Mouse (Mus musculus) liver, embryonic 11.5 days (tissue): ENCODE measurements at regions not wholly inside any gene's neighbourhood (a gene's known extent, or its start where the extent isn't known, plus 50 kb on each side); places are given as distances from the start of the nearest gene placed in this dataset.

Experiments used
- ATAC-seq: fragments of 200-750 bp; cut with Nextera tagmentation; replicated peaks from 2 replicates; pipeline ENCODE4 v1.8.0; 2017; ENCODE audit warnings: moderate number of reproducible peaks, mild to moderate bottlenecking, moderate TSS enrichment, moderate library complexity; ENCODE audit not compliant: low FRiP score
- DNase-seq: peaks from one replicate; pipeline ENCODE4 v3.0.0-alpha.2; 2017; ENCODE audit warnings: low spot score
- H3K27ac ChIP-seq: fragments of 300-500 bp; sonication (generic); 2 replicates; pipeline ENCODE4 v1.5.1; 2014; ENCODE audit warnings: mild to moderate bottlenecking, low read depth, low read length, control low read depth
- H3K27me3 ChIP-seq: fragments of 300-500 bp; sonication (generic); replicated peaks from 2 replicates; pipeline ENCODE4 v1.6.1; 2014; ENCODE audit warnings: low read length, mixed read lengths; ENCODE audit not compliant: control insufficient read depth, insufficient read depth
- H3K36me3 ChIP-seq: fragments of 300-500 bp; sonication (generic); 2 replicates; pipeline ENCODE4 v1.6.1; 2014; ENCODE audit warnings: mild to moderate bottlenecking, low read length, moderate library complexity, mixed read lengths; ENCODE audit not compliant: control insufficient read depth, insufficient read depth
- H3K4me1 ChIP-seq: fragments of 300-500 bp; sonication (generic); replicated peaks from 2 replicates; pipeline ENCODE4 v1.6.1; 2014; ENCODE audit warnings: low read length, mixed read lengths; ENCODE audit not compliant: control insufficient read depth, insufficient read depth
- H3K4me2 ChIP-seq: fragments of 300-500 bp; sonication (generic); 2 replicates; pipeline ENCODE4 v1.6.1; 2014; ENCODE audit warnings: mild to moderate bottlenecking, control low read depth, moderate library complexity
- H3K4me3 ChIP-seq: fragments of 300-500 bp; sonication (generic); 2 replicates; pipeline ENCODE4 v1.5.1; 2014; ENCODE audit warnings: low read depth, low read length, control low read depth
- H3K9ac ChIP-seq: fragments of 300-500 bp; sonication (generic); 2 replicates; pipeline ENCODE4 v1.6.1; 2014; ENCODE audit warnings: low read depth, low read length, control low read depth
- H3K9me3 ChIP-seq: fragments of 300-500 bp; sonication (generic); 2 replicates; pipeline ENCODE4 v1.6.1; 2016; ENCODE audit warnings: low read length, inconsistent platforms, mixed read lengths; ENCODE audit not compliant: control insufficient read depth
- WGBS: fragments of 180-500 bp; shearing (Covaris S2); extraction: QIAGEN DNeasy Blood & Tissue Kit; methylation state at CpG from one replicate; pipeline ENCODE4 v1.1.7; 2014; 5-methylcytosine and 5-hydroxymethylcytosine counted together

GRCm38 (mm10) chr7:124914479-124914878, 530.0 kb upstream of the Kdm8 start:
- no peak for ATAC-seq
- Histone ChIP-seq H3K4me2 (no peak overlapping the region), H3K9ac (no peak overlapping the region), H3K27ac (no peak overlapping the region), H3K9me3 (no peaks in the 10 kb centered on the region; the same call in 1 of the 2 replicates), H3K27me3 (no peaks in the 10 kb centered on the region), H3K4me3 (no peak overlapping the region), H3K36me3 (no peaks in the 10 kb centered on the region), H3K4me1 (no peaks in the 10 kb centered on the region)
- no peak for DNase-seq
- WGBS = 61% methylated on average over 4 of the region's 4 CpGs

DNA sequence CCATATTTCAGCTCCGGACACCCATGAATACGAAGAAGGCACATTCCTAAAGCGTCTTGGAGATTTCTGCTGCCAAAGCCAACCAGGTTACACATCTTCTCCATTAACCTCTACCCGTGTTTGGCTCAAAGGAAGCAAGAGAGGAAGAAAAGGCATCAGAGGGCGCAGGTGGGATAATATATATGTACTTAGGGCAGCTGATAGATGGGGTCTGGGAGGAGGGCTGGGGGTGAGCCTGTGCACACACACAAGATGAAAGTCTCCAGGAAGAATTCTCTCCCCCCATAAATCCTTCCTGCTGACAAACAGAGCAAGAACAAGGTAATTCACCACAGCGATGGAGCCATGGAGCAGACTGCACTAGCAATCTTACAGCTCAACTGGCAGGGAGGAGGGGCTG, 529.5 kb upstream of the Kdm8 start:
- Histone ChIP-seq H3K36me3 (no peaks in the 10 kb centered on the region), H3K4me3 (no peak overlapping the region), H3K4me2 (no peak overlapping the region), H3K4me1 (no peaks in the 10 kb centered on the region), H3K9me3 (no peaks in the 10 kb centered on the region; the same call in 1 of the 2 replicates), H3K9ac (no peak overlapping the region), H3K27me3 (no peaks in the 10 kb centered on the region), H3K27ac (no peak overlapping the region)
- ATAC-seq (no peak), DNase-seq (no peak)
- WGBS = 63% methylated on average over 6 of the region's 6 CpGs

DNA sequence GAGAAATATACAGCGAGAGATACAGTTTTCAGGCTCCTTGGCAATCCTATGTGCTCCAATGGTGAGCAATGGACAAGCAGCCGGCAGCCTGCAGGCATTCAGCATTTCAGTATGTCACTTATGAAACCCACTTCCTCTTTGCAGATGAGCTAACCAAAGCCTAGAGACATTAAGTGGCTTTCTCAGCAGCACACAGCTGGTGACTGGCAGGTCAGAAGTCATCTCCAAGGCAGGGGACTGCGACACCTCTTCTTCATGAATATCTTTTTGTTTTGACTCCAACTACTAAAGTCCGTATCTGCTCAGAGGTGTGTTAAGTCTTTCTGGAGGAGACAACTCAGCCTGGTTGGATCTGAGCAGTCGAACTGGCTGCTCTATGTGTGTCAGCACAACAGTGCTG, 528.8 kb upstream of the Kdm8 start:
- H3K36me3 ChIP-seq = no peaks in the 10 kb centered on the region
- no peaks in the 10 kb centered on the region; the same call in 1 of the 2 replicates for H3K9me3 ChIP-seq
- H3K9ac ChIP-seq = no peak overlapping the region
- 63% methylated on average over 5 of the region's 5 CpGs for WGBS
- no peak overlapping the region for H3K27ac ChIP-seq
- H3K4me1 ChIP-seq = no peaks in the 10 kb centered on the region
- no peak overlapping the region for H3K4me2 ChIP-seq
- H3K4me3 ChIP-seq = no peak overlapping the region
- ATAC-seq (no peak), DNase-seq (no peak)
- H3K27me3 ChIP-seq = no peaks in the 10 kb centered on the region

DNA sequence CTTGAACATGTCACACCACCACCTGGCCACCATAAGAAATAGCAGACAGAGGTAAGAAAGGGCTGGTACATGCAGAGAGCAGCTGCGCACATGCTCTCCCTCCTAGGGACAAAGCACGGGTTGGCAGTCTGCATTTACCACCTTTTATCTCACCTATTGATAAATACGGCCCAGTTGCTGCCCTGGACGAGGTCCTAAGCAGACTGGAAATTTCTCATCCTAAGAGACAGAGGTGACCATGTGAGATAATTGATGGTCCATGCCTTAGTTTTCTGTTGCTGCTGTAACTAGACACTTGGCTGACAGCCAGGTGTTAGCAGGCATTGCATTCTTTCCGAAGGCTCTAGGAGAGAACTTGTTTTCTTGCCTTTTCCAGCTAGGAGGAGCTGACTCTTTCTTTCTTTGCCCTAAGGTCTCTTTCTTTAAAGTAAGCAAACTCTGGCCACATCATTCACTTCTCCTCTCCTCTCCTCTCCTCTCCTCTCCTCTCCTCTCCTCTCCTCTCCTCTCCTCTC, 526.8 kb upstream of the Kdm8 start:
- 52% methylated on average over 5 of the region's 5 CpGs for WGBS

GRCm38 (mm10) chr7:124922806-124923205, 521.7 kb upstream of the Kdm8 start:
- Histone ChIP-seq H3K27ac (no peak overlapping the region), H3K4me3 (no peak overlapping the region), H3K27me3 (no peaks in the 10 kb centered on the region), H3K9ac (no peak overlapping the region), H3K9me3 (no peaks in the 10 kb centered on the region; the same call in 1 of the 2 replicates), H3K36me3 (no peaks in the 10 kb centered on the region), H3K4me1 (no peaks in the 10 kb centered on the region), H3K4me2 (no peak overlapping the region)
- 75% methylated on average over 7 of the region's 7 CpGs for WGBS
- no peak for DNase-seq
- ATAC-seq = no peak

More for the DNA sequence above, 526.8 kb upstream of the Kdm8 start:
- Histone ChIP-seq H3K36me3 (no peaks in the 10 kb centered on the region), H3K4me3 (no peak overlapping the region), H3K9me3 (no peaks in the 10 kb centered on the region; the same call in 1 of the 2 replicates), H3K27ac (no peak overlapping the region), H3K4me1 (no peaks in the 10 kb centered on the region), H3K27me3 (no peaks in the 10 kb centered on the region), H3K4me2 (no peak overlapping the region), H3K9ac (no peak overlapping the region)
- DNase-seq (no peak), ATAC-seq (no peak)

DNA sequence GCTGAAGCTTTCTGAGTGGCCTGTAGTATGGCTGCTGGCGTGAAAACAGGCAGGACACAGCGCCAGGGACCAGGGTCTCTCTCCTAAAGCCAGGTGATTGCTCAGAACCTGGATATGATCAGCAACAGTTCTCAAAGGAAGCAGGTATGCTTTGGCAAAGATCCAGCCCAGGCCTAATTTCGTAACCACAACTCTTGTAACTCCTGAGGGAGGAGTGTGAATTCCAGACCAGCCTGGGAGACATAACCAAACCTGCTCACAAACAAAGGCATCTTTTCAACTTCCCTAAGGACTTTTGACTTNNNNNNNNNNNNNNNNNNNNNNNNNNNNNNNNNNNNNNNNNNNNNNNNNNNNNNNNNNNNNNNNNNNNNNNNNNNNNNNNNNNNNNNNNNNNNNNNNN, 510.9 kb upstream of the Kdm8 start:
- WGBS = 71% methylated on average over 3 of the region's 3 CpGs
- H3K4me3 ChIP-seq = no peak overlapping the region

GRCm38 (mm10) chr7:124939357-124939756, 505.1 kb upstream of the Kdm8 start:
- H3K9ac ChIP-seq = no peak overlapping the region
- H3K27me3 ChIP-seq = no peaks in the 10 kb centered on the region
- DNase-seq = no peak
- no peak overlapping the region for H3K27ac ChIP-seq
- H3K4me1 ChIP-seq = no peaks in the 10 kb centered on the region
- WGBS = 60% methylated on average over 1 of the region's 1 CpGs
- ATAC-seq = no peak
- H3K4me3 ChIP-seq = no peak overlapping the region
- H3K9me3 ChIP-seq = no peaks in the 10 kb centered on the region
- H3K4me2 ChIP-seq = no peak overlapping the region
- no peaks in the 10 kb centered on the region for H3K36me3 ChIP-seq

More for the DNA sequence above, 510.9 kb upstream of the Kdm8 start:
- ATAC-seq (no peak), DNase-seq (no peak)
- Histone ChIP-seq H3K4me2 (no peak overlapping the region), H3K27ac (no peak overlapping the region), H3K9ac (no peak overlapping the region), H3K4me1 (no peaks in the 10 kb centered on the region), H3K27me3 (no peaks in the 10 kb centered on the region), H3K9me3 (no peaks in the 10 kb centered on the region), H3K36me3 (no peaks in the 10 kb centered on the region)

GRCm38 (mm10) chr7:124941527-124941926, 502.9 kb upstream of the Kdm8 start:
- no peaks in the 10 kb centered on the region for H3K36me3 ChIP-seq
- H3K4me1 ChIP-seq = no peaks in the 10 kb centered on the region
- ATAC-seq (no peak), DNase-seq (no peak)
- no peak overlapping the region for H3K4me3 ChIP-seq
- no peak overlapping the region for H3K27ac ChIP-seq
- 68% methylated on average over 4 of the region's 4 CpGs for WGBS
- H3K9me3 ChIP-seq = no peaks in the 10 kb centered on the region
- no peaks in the 10 kb centered on the region for H3K27me3 ChIP-seq
- H3K9ac ChIP-seq = no peak overlapping the region
- H3K4me2 ChIP-seq = no peak overlapping the region

- no peaks in the 10 kb centered on the region for H3K36me3 ChIP-seq
- ATAC-seq = no peak
- H3K4me3 ChIP-seq = no peak overlapping the region
- no peak overlapping the region for H3K4me2 ChIP-seq
- no peaks in the 10 kb centered on the region for H3K4me1 ChIP-seq
- H3K27ac ChIP-seq = no peak overlapping the region
- no peak for DNase-seq
- no peak overlapping the region for H3K9ac ChIP-seq
- 74% methylated on average over 1 of the region's 1 CpGs for WGBS
- H3K9me3 ChIP-seq = no peaks in the 10 kb centered on the region
- H3K27me3 ChIP-seq = no peaks in the 10 kb centered on the region
These were observed 498.1 kb upstream of the Kdm8 start for GRCm38 (mm10) chr7:124946424-124946823.
